Mouse (Mus musculus): ENCODE results near the gene Acot3.

- TF ChIP-seq CTCF (IDR thresholded peaks at IDR 0.05; ENCODE audit: borderline replicate concordance, control insufficient read depth, extremely low read depth, insufficient read depth, low read length, poor library complexity) (no peak), POLR2A (IDR thresholded peaks at IDR 0.05; ENCODE audit: control insufficient read depth, extremely low read depth, insufficient read depth, low read length, poor library complexity) (no peak)
These were observed 9.7 kb upstream of the Acot3 start for GRCm38 (mm10) chr12:84042248-84042647.

Measured in thymus, adult 2 months (tissue).